Mouse (Mus musculus) CH12.LX (cell line): ENCODE results near the gene Ccdc134. TPM values are rescaled to one million over a fixed set of nuclear protein-coding genes. Genes with fewer than 3 reads are reported as not detected.

Source experiments
- DNase-seq: peaks from one replicate; pipeline ENCODE4 v3.0.0-alpha.2; 2013; ENCODE audit errors: extremely low read depth
- H3K27ac ChIP-seq: 2 replicates; pipeline ENCODE4 v1.5.1; 2012; ENCODE audit warnings: low read depth, mild to moderate bottlenecking, control low read depth, moderate library complexity; ENCODE audit not compliant: insufficient read depth
- H3K27me3 ChIP-seq: replicated peaks from 2 replicates; pipeline ENCODE3; 2012; ENCODE audit warnings: inconsistent platforms
- H3K36me3 ChIP-seq, 2 experiments: replicated peaks in 1 of 2; 2 replicates each; pipeline versions ENCODE3 to v1.6.1; 2012; ENCODE audit warnings: inconsistent platforms in 1 of 2, low read length in 1 of 2, mild to moderate bottlenecking in 1 of 2, mixed read lengths in 1 of 2, moderate library complexity in 1 of 2; ENCODE audit not compliant: control insufficient read depth in 1 of 2, insufficient read depth in 1 of 2
- H3K4me1 ChIP-seq, 2 experiments: 2 replicates each; pipeline ENCODE4 v1.6.1; 2012; ENCODE audit warnings: inconsistent platforms in 1 of 2, moderate library complexity in 1 of 2; ENCODE audit not compliant: insufficient read depth in 2 of 2, control insufficient read depth in 1 of 2
- H3K4me2 ChIP-seq: 2 replicates; pipeline ENCODE4 v1.6.1; 2012; ENCODE audit warnings: low read depth, mild to moderate bottlenecking, control low read depth; ENCODE audit not compliant: poor library complexity, insufficient read depth, severe bottlenecking
- H3K4me3 ChIP-seq, 3 experiments: fragments of 150-350 bp in 1 of 3; sonication (generic) in 1 of 3; replicated peaks in 1 of 3; 2 replicates each; pipeline versions ENCODE3 to v1.5.1; 2011 to 2012; ENCODE audit warnings: low read depth in 2 of 3, low read length in 2 of 3, mild to moderate bottlenecking in 2 of 3, moderate library complexity in 2 of 3, control low read depth in 1 of 3, improper control_type of control experiment in 1 of 3, inconsistent platforms in 1 of 3, mixed read lengths in 1 of 3; ENCODE audit not compliant: poor library complexity in 1 of 3
- H3K79me2 ChIP-seq: replicated peaks from 2 replicates; pipeline ENCODE4 v1.6.1; 2012; ENCODE audit warnings: mild to moderate bottlenecking, moderate library complexity; ENCODE audit not compliant: control insufficient read depth, poor library complexity, insufficient read depth, severe bottlenecking; ENCODE audit errors: extremely low read depth
- H3K9ac ChIP-seq: 2 replicates; pipeline ENCODE4 v1.6.1; 2012; ENCODE audit warnings: low read depth, mild to moderate bottlenecking, control low read depth, moderate library complexity; ENCODE audit not compliant: insufficient read depth
- H3K9me3 ChIP-seq: replicated peaks from 2 replicates; pipeline ENCODE3; 2012; ENCODE audit warnings: low read length, inconsistent platforms, mixed read lengths
- BHLHE40 ChIP-seq: IDR thresholded peaks from 2 replicates; pipeline ENCODE4 v1.6.1; 2011; ENCODE audit warnings: mild to moderate bottlenecking, low read depth, low read length, improper control_type of control experiment
- CHD2 ChIP-seq: IDR thresholded peaks from 2 replicates; pipeline ENCODE4 v1.6.1; 2011; ENCODE audit warnings: low read length, improper control_type of control experiment
- CTCF ChIP-seq, 2 experiments: IDR thresholded peaks in 1 of 2; conservative IDR thresholded peaks in 1 of 2; 2 replicates each; pipeline ENCODE4 v1.5.1; 2011 to 2012; ENCODE audit warnings: low read depth in 2 of 2, low read length in 2 of 2, improper control_type of control experiment in 1 of 2, inconsistent platforms in 1 of 2, mild to moderate bottlenecking in 1 of 2, moderate library complexity in 1 of 2
- E2F4 ChIP-seq: IDR thresholded peaks from 2 replicates; pipeline ENCODE4 v1.6.1; 2011; ENCODE audit warnings: low read depth, low read length, improper control_type of control experiment; ENCODE audit not compliant: insufficient replicate concordance
- ELF1 ChIP-seq: IDR thresholded peaks from 2 replicates; pipeline ENCODE4 v1.6.1; 2014; ENCODE audit warnings: low read depth, mild to moderate bottlenecking, inconsistent platforms, low read length, improper control_type of control experiment
- EP300 ChIP-seq: IDR thresholded peaks from 2 replicates; pipeline ENCODE4 v1.6.1; 2011; ENCODE audit warnings: low read length, improper control_type of control experiment
- ETS1 ChIP-seq: conservative IDR thresholded peaks from 2 replicates; pipeline ENCODE4 v1.6.1; 2012; ENCODE audit warnings: low read depth, mild to moderate bottlenecking, inconsistent platforms, low read length, improper control_type of control experiment, moderate library complexity
- HCFC1 ChIP-seq: IDR thresholded peaks from 2 replicates; pipeline ENCODE4 v1.6.1; 2012; ENCODE audit warnings: low read depth, mild to moderate bottlenecking, inconsistent platforms, low read length, improper control_type of control experiment
- IRF4 ChIP-seq: IDR thresholded peaks from 2 replicates; pipeline ENCODE4 v1.6.1; 2014; ENCODE audit warnings: low read depth, mild to moderate bottlenecking, inconsistent platforms, low read length, improper control_type of control experiment
- KAT2A ChIP-seq: IDR thresholded peaks from 2 replicates; pipeline ENCODE4 v1.6.1; 2012; ENCODE audit warnings: low read length, improper control_type of control experiment, inconsistent platforms; ENCODE audit not compliant: insufficient replicate concordance
- MAFK ChIP-seq: IDR thresholded peaks from 2 replicates; pipeline ENCODE4 v1.6.1; 2011; ENCODE audit warnings: low read length, improper control_type of control experiment; ENCODE audit not compliant: insufficient replicate concordance
- MAX ChIP-seq: IDR thresholded peaks from 2 replicates; pipeline ENCODE4 v1.6.1; 2011; ENCODE audit warnings: low read length, improper control_type of control experiment
- MAZ ChIP-seq: IDR thresholded peaks from 2 replicates; pipeline ENCODE4 v1.6.1; 2012; ENCODE audit warnings: low read depth, mild to moderate bottlenecking, inconsistent platforms, low read length, improper control_type of control experiment, moderate library complexity
- MEF2A ChIP-seq: IDR thresholded peaks from 2 replicates; pipeline ENCODE4 v1.6.1; 2014; ENCODE audit warnings: low read depth, mild to moderate bottlenecking, inconsistent platforms, low read length, improper control_type of control experiment, borderline replicate concordance
- MXI1 ChIP-seq: IDR thresholded peaks from 2 replicates; pipeline ENCODE4 v1.6.1; 2011; ENCODE audit warnings: mild to moderate bottlenecking, low read depth, low read length, improper control_type of control experiment
- MYC ChIP-seq: IDR thresholded peaks from 2 replicates; pipeline ENCODE4 v1.6.1; 2011; ENCODE audit warnings: low read depth, mild to moderate bottlenecking, improper control_type of control experiment, low read length
- NELFE ChIP-seq: IDR thresholded peaks from 2 replicates; pipeline ENCODE4 v1.6.1; 2011; ENCODE audit warnings: low read depth, low read length, improper control_type of control experiment
- NRF1 ChIP-seq: IDR thresholded peaks from 2 replicates; pipeline ENCODE4 v1.6.1; 2014; ENCODE audit warnings: low read depth, mild to moderate bottlenecking, inconsistent platforms, low read length, improper control_type of control experiment, moderate library complexity
- PAX5 ChIP-seq: IDR thresholded peaks from 2 replicates; pipeline ENCODE4 v1.6.1; 2012; ENCODE audit warnings: low read length, inconsistent platforms, mixed read lengths
- POLR2A ChIP-seq: IDR thresholded peaks from 2 replicates; pipeline ENCODE4 v1.6.1; 2011; ENCODE audit warnings: low read depth, mild to moderate bottlenecking, improper control_type of control experiment, low read length
- POLR2AphosphoS2 ChIP-seq: IDR thresholded peaks from 2 replicates; pipeline ENCODE4 v1.6.1; 2011; ENCODE audit warnings: low read depth, low read length, improper control_type of control experiment
- RAD21 ChIP-seq: IDR thresholded peaks from 2 replicates; pipeline ENCODE4 v1.6.1; 2011; ENCODE audit warnings: low read depth, mild to moderate bottlenecking, low read length, improper control_type of control experiment, moderate library complexity
- RCOR1 ChIP-seq: conservative IDR thresholded peaks from 2 replicates; pipeline ENCODE4 v1.6.1; 2012; ENCODE audit warnings: low read depth, mild to moderate bottlenecking, inconsistent platforms, low read length, improper control_type of control experiment
- SIN3A ChIP-seq: IDR thresholded peaks from 2 replicates; pipeline ENCODE4 v1.6.1; 2012; ENCODE audit warnings: low read length, improper control_type of control experiment, inconsistent platforms
- TBP ChIP-seq: conservative IDR thresholded peaks from 2 replicates; pipeline ENCODE4 v1.6.1; 2011; ENCODE audit warnings: low read depth, low read length, improper control_type of control experiment
- TCF12 ChIP-seq: IDR thresholded peaks from 2 replicates; pipeline ENCODE4 v1.6.1; 2014; ENCODE audit warnings: low read depth, mild to moderate bottlenecking, inconsistent platforms, low read length, improper control_type of control experiment
- USF1 ChIP-seq: IDR thresholded peaks from 2 replicates; pipeline ENCODE4 v1.6.1; 2014; ENCODE audit warnings: low read depth, mild to moderate bottlenecking, inconsistent platforms, low read length, improper control_type of control experiment
- ZC3H11A ChIP-seq: IDR thresholded peaks from 2 replicates; pipeline ENCODE4 v1.6.1; 2012; ENCODE audit warnings: low read depth, mild to moderate bottlenecking, inconsistent platforms, low read length, improper control_type of control experiment
- ZMIZ1 ChIP-seq: IDR thresholded peaks from 2 replicates; pipeline ENCODE4 v1.6.1; 2012; ENCODE audit warnings: low read depth, mild to moderate bottlenecking, inconsistent platforms, low read length, improper control_type of control experiment
- ZNF384 ChIP-seq: IDR thresholded peaks from 2 replicates; pipeline ENCODE4 v1.6.1; 2012; ENCODE audit warnings: low read depth, low read length, improper control_type of control experiment, inconsistent platforms
- dilution Hi-C: fragments of 300-500 bp; cut with MboI; formaldehyde crosslinking; loops from 2 replicates; pipeline ENCODE4 v1.14.3; 2020; ENCODE audit warnings: low sequenced_read_pairs; ENCODE audit not compliant: extremely low pct_unique_long_range_greater_than_20kb, extremely low pct_ligation_motif_present
- in situ Hi-C: fragments of 300-500 bp; cut with MboI; formaldehyde crosslinking; loops from 3 replicates; pipeline ENCODE4 v1.14.3; 2019; ENCODE audit warnings: low sequenced_read_pairs, low pct_ligation_motif_present, low pct_unique_long_range_greater_than_20kb, mixed read lengths
- polyA plus RNA-seq: library from polyadenylated mRNA; unstranded; fragments of >175 nt; gene quantifications from 2 replicates; pipeline ENCODE4 v1.2.1, GENCODE M21; 2012; ENCODE audit warnings: low read depth; ENCODE audit not compliant: insufficient read length
- total RNA-seq, 2 experiments: library from RNA; depleted of rRNA; stranded (reverse); fragments of 300-350 nt in 1 of 2; fragments of >200 nt in 1 of 2; gene quantifications; 2 replicates each; pipeline ENCODE4 v1.2.3; 2012 to 2014

Gene Ccdc134
- total and polyA plus RNA-seq, 3 experiments, result 35.7 to 43.6 (median 37.1) TPM

DNA sequence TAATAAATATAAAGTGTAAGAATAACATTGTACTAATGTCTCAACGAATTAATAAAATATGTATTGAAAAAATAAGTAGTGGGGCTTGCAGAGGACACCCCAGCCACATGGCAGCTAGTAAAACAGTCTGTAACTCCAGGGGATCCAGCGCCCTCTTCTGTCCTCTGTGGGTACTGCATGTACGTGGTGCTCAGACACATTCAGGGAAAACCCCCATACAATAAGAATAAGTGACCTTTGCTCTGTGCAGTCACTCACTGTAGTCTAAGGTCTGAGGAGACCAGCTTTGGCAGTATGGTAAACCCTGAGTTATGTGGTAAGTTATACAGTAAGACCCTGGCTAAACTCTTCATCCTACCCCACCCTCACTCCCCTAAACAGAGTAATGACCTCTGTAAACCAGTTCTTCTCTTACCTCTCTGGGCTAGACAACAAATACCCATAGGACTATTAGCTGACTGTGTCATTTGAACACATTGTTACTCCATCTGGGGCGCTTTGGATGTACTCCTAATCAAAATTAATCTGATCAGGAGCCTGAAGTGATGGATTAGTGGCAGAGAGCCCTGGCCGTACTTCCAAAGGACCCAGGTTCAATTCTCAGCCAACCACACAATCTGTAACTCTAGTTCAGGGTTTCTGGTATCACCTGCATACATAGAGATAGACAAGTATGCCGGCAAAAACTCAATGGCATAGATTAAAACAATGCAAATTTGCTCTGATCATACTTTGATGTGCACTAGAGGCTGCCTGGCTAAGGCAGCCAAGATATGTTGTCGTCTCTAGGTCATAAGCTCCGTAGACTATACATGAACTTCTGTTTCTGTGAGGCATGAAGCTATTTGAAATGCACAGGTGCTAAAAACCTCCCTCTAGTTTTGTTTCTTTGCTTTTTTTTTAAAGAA lies 37.9 kb downstream of the Ccdc134 start (continued):
- TF ChIP-seq RCOR1 (no peak; the same call in 1 of the 2 replicates), MEF2A (peak; percentile 60; the same call in 1 of the 2 replicates), RAD21 (peak; percentile 85), ZNF384 (peak; percentile 44; the same call in 1 of the 2 replicates), HCFC1 (peak; percentile 45), USF1 (no peak), PAX5 (no peak), NRF1 (no peak), CTCF (conservative IDR thresholded peaks at IDR 0.05 in 1 of 2, IDR thresholded peaks at IDR 0.05 in 1 of 2; ENCODE audit: low read depth in 2 of 2, low read length in 2 of 2) (peak; percentile 95 to 99), MAFK (no peak), MAX (peak; percentile 93)
- TF ChIP-seq, all 38 proteins: peak for 25

DNA sequence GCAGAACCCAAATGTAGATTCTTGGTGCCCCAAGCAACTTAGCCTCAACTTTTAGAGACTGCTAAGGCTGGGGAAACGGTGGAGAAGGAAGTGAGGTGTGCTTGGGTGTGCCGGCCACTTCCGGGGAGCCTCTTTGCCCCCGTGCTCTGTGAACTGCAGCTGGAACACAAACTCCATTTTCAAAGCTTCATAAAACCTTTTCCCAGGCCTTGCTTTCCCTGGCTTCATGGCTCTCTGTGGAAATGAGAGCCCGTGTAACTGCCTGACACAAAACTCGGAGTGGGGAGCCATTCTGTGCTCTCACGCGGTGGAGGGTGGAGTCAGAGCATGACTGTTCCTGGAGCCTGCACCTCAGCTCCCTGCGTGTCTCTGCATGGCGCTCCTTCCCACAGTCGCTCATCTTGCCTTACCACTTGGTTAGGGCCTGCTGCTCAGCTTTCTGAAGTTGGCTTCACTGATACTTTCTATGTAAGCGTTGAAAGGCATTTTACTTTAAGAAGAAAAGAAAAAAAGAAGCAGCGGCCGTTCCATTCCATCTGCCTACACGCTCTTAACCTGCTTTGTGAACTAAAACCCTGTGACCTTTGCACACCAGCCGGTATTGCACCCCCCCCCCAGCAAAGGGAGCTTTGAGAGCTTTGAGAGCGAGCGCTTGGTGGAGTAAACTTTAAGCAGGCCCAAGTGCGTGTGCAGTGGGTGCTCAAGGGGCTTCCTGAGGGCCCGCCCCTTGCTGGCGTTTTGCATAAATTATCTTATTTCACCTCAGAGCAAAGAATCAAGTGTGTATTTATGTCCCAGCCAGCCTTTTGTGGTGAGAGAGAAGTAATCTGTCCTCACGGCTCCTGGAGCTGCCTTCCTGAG lies 38.7 kb downstream of the Ccdc134 start:
- H3K79me2 ChIP-seq, result peaks cover 69% of the 10 kb centered on the region
- peak overlapping the region; percentile 96 for H3K27ac ChIP-seq
- no peaks in the 10 kb centered on the region for H3K27me3 ChIP-seq
- in situ Hi-C loops (no loop called here), dilution Hi-C loops (no loop called here)
- DNase-seq, result peak; percentile 82
- no peaks in the 10 kb centered on the region for H3K9me3 ChIP-seq
- TF ChIP-seq MEF2A, result peak; percentile 7; the same call in 1 of the 2 replicates
- TF ChIP-seq CTCF (conservative IDR thresholded peaks at IDR 0.05 in 1 of 2, IDR thresholded peaks at IDR 0.05 in 1 of 2; ENCODE audit: low read depth in 2 of 2, low read length in 2 of 2), result no peak
- no peak for TF ChIP-seq NRF1
- TF ChIP-seq ZMIZ1, result peak; percentile 50; the same call in 1 of the 2 replicates
- TF ChIP-seq EP300, result peak; percentile 36; the same call in 1 of the 2 replicates
- TF ChIP-seq SIN3A, result peak; percentile 50
- TF ChIP-seq MAZ, result peak; percentile 61
- no peak; the same call in 1 of the 2 replicates for TF ChIP-seq MAX
- TF ChIP-seq BHLHE40, result peak; percentile 79
- TF ChIP-seq POLR2A, result peak; percentile 60
- TF ChIP-seq TBP, result 0 out of 2 replicates have a peak, but pooled peaks have one; percentile 31
- TF ChIP-seq E2F4, result no peak
- TF ChIP-seq IRF4, result peak; percentile 31
- TF ChIP-seq KAT2A, result no peak
- peak; percentile 44 for TF ChIP-seq HCFC1
- TF ChIP-seq POLR2AphosphoS2, result peak; percentile 22; the same call in 1 of the 2 replicates
- TF ChIP-seq ETS1, result peak; percentile 11; the same call in 1 of the 2 replicates
- peak; percentile 32; the same call in 1 of the 2 replicates for TF ChIP-seq TCF12
- TF ChIP-seq MYC, result peak; percentile 71
- TF ChIP-seq NELFE, result peak; percentile 20; the same call in 1 of the 2 replicates
- TF ChIP-seq CHD2, result no peak
- no peak for TF ChIP-seq ZC3H11A
- peak; percentile 71; the same call in 1 of the 2 replicates for TF ChIP-seq MXI1
- TF ChIP-seq ELF1, result peak; percentile 80
- H3K36me3 ChIP-seq, result peaks cover 19 to 39% of the 10 kb centered on the region in 2 experiments
- peak overlapping the region; percentile 73 for H3K9ac ChIP-seq
- peaks cover 9 to 61% of the 10 kb centered on the region in 2 experiments for H3K4me1 ChIP-seq
- peak overlapping the region; percentile 96 for H3K4me2 ChIP-seq
- peak overlapping the region; percentile 35 to 59 (median 41) for H3K4me3 ChIP-seq
